Mouse (Mus musculus) limb, embryonic 12.5 days (tissue): ENCODE results near the gene Uvrag. TPM values are rescaled to one million over a fixed set of nuclear protein-coding genes. Genes with fewer than 3 reads are reported as not detected.
A peak's percentile ranks its signal among the peaks of the same experiment; 100 is the strongest.
"Not testable (repeated sequence)": the region's sequence is repeated elsewhere in the genome, so short reads cannot be mapped to it uniquely, and the experiment has no call there.

Experiments
- ATAC-seq: fragments of 200-750 bp; cut with Nextera tagmentation; 2 replicates; pipeline ENCODE4 v1.8.0; 2017; ENCODE audit warnings: low read depth, moderate TSS enrichment; ENCODE audit not compliant: insufficient number of reproducible peaks, insufficient read depth, low FRiP score, low TSS enrichment
- H3K27ac ChIP-seq: fragments of 300-500 bp; sonication (generic); 2 replicates; pipeline ENCODE4 v1.5.1; 2016; ENCODE audit warnings: mild to moderate bottlenecking, moderate library complexity
- H3K27me3 ChIP-seq: fragments of 300-500 bp; sonication (generic); 2 replicates; pipeline ENCODE4 v1.6.1; 2016; ENCODE audit warnings: mild to moderate bottlenecking, moderate library complexity
- H3K36me3 ChIP-seq: fragments of 300-500 bp; sonication (generic); 2 replicates; pipeline ENCODE4 v1.6.1; 2016; ENCODE audit warnings: mild to moderate bottlenecking, moderate library complexity
- H3K4me1 ChIP-seq: fragments of 300-500 bp; sonication (generic); replicated peaks from 2 replicates; pipeline ENCODE4 v1.6.1; 2016
- H3K4me2 ChIP-seq: fragments of 300-500 bp; sonication (generic); 2 replicates; pipeline ENCODE4 v1.6.1; 2016; ENCODE audit warnings: mild to moderate bottlenecking, moderate library complexity
- H3K4me3 ChIP-seq: fragments of 300-500 bp; sonication (generic); replicated peaks from 2 replicates; pipeline ENCODE4 v1.5.1; 2016; ENCODE audit warnings: mild to moderate bottlenecking
- H3K9ac ChIP-seq: fragments of 300-500 bp; sonication (generic); replicated peaks from 2 replicates; pipeline ENCODE4 v1.6.1; 2016; ENCODE audit warnings: mild to moderate bottlenecking, moderate library complexity
- H3K9me3 ChIP-seq: fragments of 300-500 bp; sonication (generic); 2 replicates; pipeline ENCODE4 v1.6.1; 2016; ENCODE audit warnings: mild to moderate bottlenecking, moderate library complexity
- WGBS: fragments of 180-500 bp; shearing (Covaris S2); methylation state at CpG from one replicate; pipeline ENCODE4 v1.1.7; 2016; 5-methylcytosine and 5-hydroxymethylcytosine counted together
- polyA plus RNA-seq: library from polyadenylated mRNA; unstranded; fragments of >200 nt; fragmentation: Nextera tagmentation; extraction: Ambion mirVana; gene quantifications from 2 replicates; pipeline ENCODE4 v1.2.1, GENCODE M21; 2016

The Uvrag gene
- polyA plus RNA-seq, 1 experiment from 2014 or later: 17.4 TPM

DNA sequence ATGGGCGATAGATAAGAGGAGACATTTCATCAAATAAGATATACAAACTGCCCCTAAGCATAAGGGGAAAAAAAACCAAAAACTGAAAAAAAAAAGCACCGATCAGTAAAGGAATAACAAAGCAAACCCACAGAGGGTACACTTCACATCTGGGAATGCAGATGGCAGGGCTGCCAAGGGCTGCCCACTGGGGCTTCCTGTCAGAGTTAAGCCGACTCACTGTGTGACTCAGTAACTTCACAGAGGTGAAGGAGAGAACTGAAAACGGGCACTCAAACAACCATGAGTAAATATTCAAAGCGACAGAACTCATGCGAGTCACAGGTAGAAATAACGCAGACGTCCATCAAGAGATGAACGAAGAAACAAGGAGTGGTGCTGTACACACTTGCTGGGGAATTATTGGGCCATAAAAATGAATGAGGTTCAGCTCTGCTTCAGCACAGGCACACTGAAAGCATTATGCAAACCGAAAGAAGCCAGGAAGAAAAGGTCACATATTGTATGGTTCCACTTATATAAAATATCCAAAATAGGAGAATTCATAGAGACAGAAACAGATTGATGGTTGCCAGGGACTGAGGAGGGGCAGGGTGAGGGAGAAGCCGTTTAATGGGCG lies 164.0 kb downstream of the Uvrag start:
- Histone ChIP-seq H3K4me1 (peaks cover 31% of the 10 kb centered on the region), H3K27ac (peak overlapping the region; percentile 50; the same call in 1 of the 2 replicates), H3K4me3 (no peak overlapping the region), H3K9ac (no peak overlapping the region), H3K36me3 (no peaks in the 10 kb centered on the region; the same call in 1 of the 2 replicates), H3K9me3 (no peaks in the 10 kb centered on the region), H3K27me3 (peaks cover 3% of the 10 kb centered on the region), H3K4me2 (peak overlapping the region; percentile 28)
- WGBS: 31% methylated on average over 12 of the region's 12 CpGs
- no peak for ATAC-seq

DNA sequence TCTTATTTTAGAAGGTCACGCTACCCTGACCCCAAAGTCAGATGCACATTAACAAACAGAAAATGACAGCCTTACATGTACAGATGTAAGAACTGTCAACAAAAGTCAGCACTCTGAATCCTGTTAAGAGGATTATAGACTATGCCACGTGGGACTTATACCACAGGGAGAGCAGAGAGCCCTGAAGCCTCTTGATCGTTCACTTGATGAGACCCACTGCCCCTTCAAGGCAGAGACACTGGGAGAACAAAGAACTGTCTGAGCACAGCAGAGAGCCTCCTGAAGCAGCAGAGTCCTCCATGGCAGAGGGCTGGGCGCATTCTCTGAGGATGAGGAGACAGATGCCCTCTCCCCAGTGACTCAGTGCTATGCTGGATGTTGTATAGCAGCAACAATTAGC lies 166.4 kb downstream of the Uvrag start:
- peaks cover 23% of the 10 kb centered on the region for H3K4me1 ChIP-seq

GRCm38 (mm10) chr7:98970721-98971120 lies 170.2 kb downstream of the Uvrag start:
- no peak for ATAC-seq
- Histone ChIP-seq H3K4me3 (no peak overlapping the region), H3K9ac (no peak overlapping the region), H3K27me3 (peaks cover 3% of the 10 kb centered on the region; the same call in 1 of the 2 replicates), H3K9me3 (no peaks in the 10 kb centered on the region), H3K4me2 (no peak overlapping the region), H3K4me1 (peaks cover 22% of the 10 kb centered on the region), H3K36me3 (peaks cover 5% of the 10 kb centered on the region; the same call in 1 of the 2 replicates), H3K27ac (no peak overlapping the region)
- WGBS: 78% methylated on average over 5 of the region's 5 CpGs

More for the DNA sequence above, 166.4 kb downstream of the Uvrag start:
- Histone ChIP-seq H3K4me2 (no peak overlapping the region), H3K36me3 (peaks cover 1% of the 10 kb centered on the region; the same call in 1 of the 2 replicates), H3K9me3 (no peaks in the 10 kb centered on the region), H3K4me3 (no peak overlapping the region), H3K27me3 (peaks cover 3% of the 10 kb centered on the region), H3K9ac (no peak overlapping the region), H3K27ac (no peak overlapping the region)
- 64% methylated on average over 4 of the region's 4 CpGs for WGBS
- ATAC-seq: no peak

DNA sequence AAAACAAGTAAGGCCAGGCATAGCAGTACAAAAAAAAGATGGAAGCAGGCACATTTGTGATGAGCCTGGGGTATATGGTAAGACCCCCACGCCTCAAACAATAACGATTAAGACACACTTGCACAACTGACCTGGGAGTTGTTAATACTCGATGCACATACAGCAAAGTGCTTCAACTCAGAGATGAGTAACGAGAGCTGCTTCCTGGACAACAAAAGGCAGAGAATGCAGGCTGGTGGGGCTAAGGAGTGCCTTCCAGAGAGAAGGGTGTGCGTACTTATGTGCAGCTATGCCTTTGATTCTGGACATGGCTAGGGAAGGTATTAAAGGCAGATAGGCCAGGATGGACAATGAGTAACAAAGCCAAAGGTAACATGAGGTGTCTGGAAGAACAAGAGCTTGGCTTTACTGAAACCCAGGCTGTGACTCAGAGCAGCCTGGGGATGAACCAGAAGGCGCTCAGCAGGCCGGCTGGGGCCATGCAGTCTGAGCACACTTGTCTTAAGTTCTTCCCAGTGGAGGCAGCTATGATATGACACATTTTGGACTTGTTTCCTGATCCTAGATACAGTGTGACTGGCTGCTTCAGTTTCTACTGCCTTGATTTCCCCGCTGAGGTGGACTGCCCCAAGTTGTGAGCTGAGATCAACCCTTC lies 172.1 kb downstream of the Uvrag start:
- no peak overlapping the region for H3K4me3 ChIP-seq
- peaks cover 3% of the 10 kb centered on the region; the same call in 1 of the 2 replicates for H3K27me3 ChIP-seq
- WGBS: 75% methylated on average over 8 of the region's 8 CpGs
- no peaks in the 10 kb centered on the region for H3K9me3 ChIP-seq
- H3K4me2 ChIP-seq: no peak overlapping the region
- H3K27ac ChIP-seq: peak overlapping the region; percentile 70
- H3K9ac ChIP-seq: no peak overlapping the region
- no peak for ATAC-seq
- H3K36me3 ChIP-seq: peaks cover 5% of the 10 kb centered on the region; the same call in 1 of the 2 replicates
- peaks cover 22% of the 10 kb centered on the region for H3K4me1 ChIP-seq

DNA sequence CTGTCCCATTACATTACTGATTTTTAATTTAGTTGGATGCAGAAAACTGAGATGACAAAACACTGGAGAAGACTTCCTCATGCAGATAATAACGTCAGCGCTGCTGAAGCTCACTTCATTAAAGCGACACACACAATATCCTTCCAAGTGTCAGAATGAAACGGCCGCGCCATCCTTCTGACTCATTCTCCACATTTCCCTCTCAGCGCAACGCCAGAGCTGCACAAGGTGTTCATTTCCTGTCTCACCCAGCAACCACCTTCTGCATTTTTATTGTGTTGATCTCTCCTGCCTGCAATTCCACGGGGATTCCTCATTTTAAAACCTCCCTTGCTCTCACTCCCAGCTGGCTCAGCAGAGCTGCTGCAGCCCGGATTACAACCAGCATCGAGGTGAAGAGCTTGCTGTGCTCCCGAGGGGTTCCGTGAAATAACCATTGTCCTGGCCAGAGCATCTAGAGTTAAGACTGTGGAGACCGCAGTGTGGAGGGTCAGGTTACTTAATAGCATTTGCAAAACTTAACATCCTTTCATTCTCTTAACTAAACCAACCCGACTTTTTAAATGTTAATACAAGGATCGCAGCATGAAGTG lies 172.8 kb downstream of the Uvrag start:
- H3K4me2 ChIP-seq: peak overlapping the region; percentile 31
- H3K9ac ChIP-seq: no peak overlapping the region
- H3K36me3 ChIP-seq: peaks cover 5% of the 10 kb centered on the region; the same call in 1 of the 2 replicates
- peak overlapping the region; percentile 70 for H3K27ac ChIP-seq
- no peaks in the 10 kb centered on the region for H3K9me3 ChIP-seq
- 16% methylated on average over 16 of the region's 16 CpGs for WGBS
- peak; percentile 57; the same call in 1 of the 2 replicates for ATAC-seq
- H3K27me3 ChIP-seq: peaks cover 4% of the 10 kb centered on the region; the same call in 1 of the 2 replicates
- H3K4me1 ChIP-seq: peaks cover 28% of the 10 kb centered on the region
- H3K4me3 ChIP-seq: no peak overlapping the region

DNA sequence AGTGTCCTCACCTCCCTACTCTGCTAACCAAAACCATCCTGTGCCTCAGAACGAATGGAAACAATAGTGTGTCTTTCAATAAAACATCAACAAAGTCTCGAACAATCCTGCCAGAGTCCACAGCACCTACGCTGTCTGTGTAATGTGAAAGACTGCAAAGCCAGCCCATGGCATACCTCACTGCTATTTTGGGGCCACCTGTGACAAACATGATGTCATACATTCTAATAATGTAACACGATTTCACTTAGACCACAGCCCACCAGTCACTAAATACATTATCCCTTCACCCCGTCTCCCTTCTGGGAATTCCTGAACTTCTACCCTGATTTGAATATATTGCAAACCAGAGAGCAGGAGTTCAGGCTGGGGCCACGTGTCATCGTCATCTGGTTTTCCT lies 173.3 kb downstream of the Uvrag start:
- Histone ChIP-seq H3K4me1 (peaks cover 33% of the 10 kb centered on the region), H3K27ac (peak overlapping the region; percentile 70), H3K36me3 (peaks cover 5% of the 10 kb centered on the region; the same call in 1 of the 2 replicates), H3K4me2 (peak overlapping the region; percentile 31), H3K27me3 (peaks cover 6% of the 10 kb centered on the region), H3K4me3 (no peak overlapping the region), H3K9me3 (no peaks in the 10 kb centered on the region), H3K9ac (no peak overlapping the region)
- peak; percentile 57; the same call in 1 of the 2 replicates for ATAC-seq
- WGBS: 40% methylated on average over 7 of the region's 7 CpGs

GRCm38 (mm10) chr7:98963581-98963980 lies 177.4 kb downstream of the Uvrag start:
- not testable (repeated sequence) for H3K27ac ChIP-seq, H3K9me3 ChIP-seq, H3K36me3 ChIP-seq, H3K4me3 ChIP-seq, H3K9ac ChIP-seq, ATAC-seq, H3K27me3 ChIP-seq, H3K4me2 ChIP-seq
- peaks cover 54% of the 10 kb centered on the region for H3K4me1 ChIP-seq
- WGBS: 91% methylated on average over 13 of the region's 13 CpGs

GRCm38 (mm10) chr7:98962547-98963311 lies 178.2 kb downstream of the Uvrag start:
- Histone ChIP-seq H3K9me3 (no peaks in the 10 kb centered on the region), H3K4me2 (no peak overlapping the region), H3K9ac (no peak overlapping the region; the same call in 1 of the 2 replicates), H3K4me3 (no peak overlapping the region), H3K4me1 (peaks cover 54% of the 10 kb centered on the region), H3K27me3 (peaks cover 3% of the 10 kb centered on the region), H3K36me3 (no peaks in the 10 kb centered on the region), H3K27ac (0 out of 2 replicates have a peak overlapping the region, but pooled peaks have one; percentile 41)
- peak; percentile 47; the same call in 1 of the 2 replicates for ATAC-seq
- 25% methylated on average over 13 of the region's 13 CpGs for WGBS

DNA sequence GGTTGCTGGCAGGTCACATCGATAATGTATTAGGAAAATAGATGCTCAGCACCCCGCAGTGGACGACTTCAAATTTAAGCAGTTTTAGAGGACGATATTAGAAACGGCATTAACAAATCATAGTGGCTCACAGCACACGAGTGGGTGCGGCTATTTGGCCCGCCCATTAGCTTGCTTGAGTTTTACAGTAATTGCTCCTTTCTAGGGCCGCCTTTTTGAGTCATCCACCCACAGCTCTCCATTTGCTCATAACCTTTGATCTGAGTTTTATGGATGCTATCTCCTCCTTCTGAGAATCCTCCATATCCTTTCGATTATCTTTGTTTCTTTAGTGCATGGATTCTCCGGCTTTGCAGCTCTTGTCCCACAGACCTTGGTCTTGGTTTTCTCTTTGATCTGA lies 178.9 kb downstream of the Uvrag start:
- 59% methylated on average over 11 of the region's 11 CpGs for WGBS
- H3K4me2 ChIP-seq: no peak overlapping the region
- no peak for ATAC-seq
- H3K4me1 ChIP-seq: peaks cover 53% of the 10 kb centered on the region
- H3K9ac ChIP-seq: no peak overlapping the region
- H3K27me3 ChIP-seq: peaks cover 3% of the 10 kb centered on the region
- no peak overlapping the region for H3K4me3 ChIP-seq
- no peaks in the 10 kb centered on the region for H3K36me3 ChIP-seq
- H3K27ac ChIP-seq: no peak overlapping the region
- H3K9me3 ChIP-seq: no peaks in the 10 kb centered on the region

GRCm38 (mm10) chr7:98960274-98960673 lies 180.7 kb downstream of the Uvrag start:
- Histone ChIP-seq H3K4me3 (no peak overlapping the region), H3K27me3 (peaks cover 3% of the 10 kb centered on the region), H3K9ac (no peak overlapping the region), H3K4me2 (no peak overlapping the region), H3K36me3 (no peaks in the 10 kb centered on the region), H3K27ac (no peak overlapping the region), H3K4me1 (peaks cover 69% of the 10 kb centered on the region), H3K9me3 (no peaks in the 10 kb centered on the region)
- no peak for ATAC-seq
- WGBS: 71% methylated on average over 8 of the region's 8 CpGs

GRCm38 (mm10) chr7:98959246-98959645 lies 181.7 kb downstream of the Uvrag start:
- Histone ChIP-seq H3K27ac (peak overlapping the region; percentile 56), H3K36me3 (no peaks in the 10 kb centered on the region), H3K4me1 (peaks cover 79% of the 10 kb centered on the region), H3K9me3 (no peaks in the 10 kb centered on the region), H3K4me2 (no peak overlapping the region), H3K27me3 (peaks cover 6% of the 10 kb centered on the region), H3K9ac (no peak overlapping the region), H3K4me3 (no peak overlapping the region)
- WGBS: 84% methylated on average over 5 of the region's 5 CpGs
- ATAC-seq: no peak
